Mouse (Mus musculus): Measurements from ENCODE around the gene Copz1. TPM values are rescaled to one million over a fixed set of nuclear protein-coding genes. Genes with fewer than 3 reads are reported as not detected.

Gene Copz1
- total RNA-seq, 1 experiment from 2014 or later, result 59.5 TPM

DNA sequence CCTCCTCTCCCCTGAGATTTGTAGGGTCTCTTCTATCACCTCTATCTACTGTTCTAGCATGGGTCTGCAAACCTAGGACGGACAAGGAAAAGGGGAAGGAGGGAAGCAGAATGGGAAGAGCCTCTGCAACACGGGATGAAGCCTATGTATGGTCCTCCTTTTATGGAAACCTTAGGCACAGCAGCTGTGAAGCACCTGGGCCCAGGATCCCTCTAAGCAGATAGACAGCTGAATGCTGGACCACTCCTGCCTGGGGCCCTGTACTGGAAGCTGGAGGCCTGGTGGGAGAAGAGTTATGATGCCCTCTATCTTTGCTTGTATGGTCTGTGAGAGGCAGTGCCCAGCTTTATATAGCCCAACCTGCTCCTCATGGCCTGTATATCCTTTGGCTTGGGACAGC is 28.0 kb downstream of the Copz1 start:
- no peak for ATAC-seq (replicated peaks in 1 of 2; ENCODE audit: insufficient read depth in 1 of 2, low FRiP score in 2 of 2, low TSS enrichment in 1 of 2, low read depth in 1 of 2, poor library complexity in 2 of 2, severe bottlenecking in 2 of 2)

DNA sequence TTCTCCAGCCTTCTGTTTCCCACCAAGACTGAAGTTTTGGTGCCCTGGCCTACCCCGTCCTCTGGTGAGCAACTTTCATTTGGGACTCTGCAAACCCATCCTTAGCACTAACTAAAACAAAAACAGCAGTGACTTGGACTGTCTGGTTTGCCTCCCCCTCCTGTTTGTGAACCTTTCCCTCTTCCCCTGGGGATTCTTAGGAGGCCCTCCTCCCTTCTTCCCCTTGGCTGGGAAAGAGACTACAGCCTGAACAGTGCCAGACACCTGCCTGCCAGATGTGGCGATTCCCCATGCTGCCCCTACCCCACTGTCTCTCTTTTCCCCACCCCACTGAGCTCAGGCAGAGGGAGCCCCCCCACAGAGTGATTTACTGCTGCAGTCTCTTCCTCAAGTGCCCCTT is 28.5 kb downstream of the Copz1 start:
- no peak for ATAC-seq (replicated peaks in 1 of 2; ENCODE audit: insufficient read depth in 1 of 2, low FRiP score in 2 of 2, low TSS enrichment in 1 of 2, low read depth in 1 of 2, poor library complexity in 2 of 2, severe bottlenecking in 2 of 2)

DNA sequence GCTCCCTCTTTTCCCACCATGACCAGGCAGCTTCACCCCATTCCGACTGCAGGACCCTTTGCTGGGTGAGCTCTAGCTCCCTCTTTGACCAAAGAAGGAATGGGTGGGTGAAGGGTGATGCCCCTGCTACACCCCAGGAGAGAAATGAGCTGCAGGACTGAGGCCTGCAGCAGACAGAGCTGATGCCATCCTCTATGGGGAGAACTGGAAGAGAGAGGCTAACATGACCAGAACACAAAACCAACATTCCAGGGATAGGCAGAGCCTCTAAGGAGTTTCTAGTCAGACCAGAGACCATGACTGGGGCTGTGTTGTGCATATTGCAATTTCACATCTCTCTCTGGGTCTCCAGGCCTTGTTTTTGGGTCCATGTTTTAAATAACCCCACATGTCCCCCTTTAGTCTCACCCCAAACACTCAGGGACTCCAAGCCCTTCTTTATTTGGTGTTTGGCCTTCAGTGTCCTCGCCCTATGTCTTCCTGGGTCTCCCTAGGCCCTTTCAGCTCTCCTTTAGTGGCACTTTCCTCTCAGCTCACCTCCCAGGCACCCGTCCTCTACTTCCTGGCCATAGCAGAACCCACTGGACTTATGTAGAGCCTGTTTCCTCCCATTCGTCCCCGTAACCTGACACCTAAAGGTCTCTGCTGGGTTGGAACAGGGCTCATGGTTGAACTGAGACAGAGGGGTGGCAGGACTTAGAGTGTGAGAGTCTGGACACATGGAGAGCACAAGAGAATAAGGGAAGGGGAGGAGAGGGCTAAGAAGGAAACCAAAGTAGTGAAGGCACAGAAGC is 29.2 kb downstream of the Copz1 start:
- ATAC-seq (replicated peaks in 1 of 2; ENCODE audit: insufficient read depth in 1 of 2, low FRiP score in 2 of 2, low TSS enrichment in 1 of 2, low read depth in 1 of 2, poor library complexity in 2 of 2, severe bottlenecking in 2 of 2), result no peak

DNA sequence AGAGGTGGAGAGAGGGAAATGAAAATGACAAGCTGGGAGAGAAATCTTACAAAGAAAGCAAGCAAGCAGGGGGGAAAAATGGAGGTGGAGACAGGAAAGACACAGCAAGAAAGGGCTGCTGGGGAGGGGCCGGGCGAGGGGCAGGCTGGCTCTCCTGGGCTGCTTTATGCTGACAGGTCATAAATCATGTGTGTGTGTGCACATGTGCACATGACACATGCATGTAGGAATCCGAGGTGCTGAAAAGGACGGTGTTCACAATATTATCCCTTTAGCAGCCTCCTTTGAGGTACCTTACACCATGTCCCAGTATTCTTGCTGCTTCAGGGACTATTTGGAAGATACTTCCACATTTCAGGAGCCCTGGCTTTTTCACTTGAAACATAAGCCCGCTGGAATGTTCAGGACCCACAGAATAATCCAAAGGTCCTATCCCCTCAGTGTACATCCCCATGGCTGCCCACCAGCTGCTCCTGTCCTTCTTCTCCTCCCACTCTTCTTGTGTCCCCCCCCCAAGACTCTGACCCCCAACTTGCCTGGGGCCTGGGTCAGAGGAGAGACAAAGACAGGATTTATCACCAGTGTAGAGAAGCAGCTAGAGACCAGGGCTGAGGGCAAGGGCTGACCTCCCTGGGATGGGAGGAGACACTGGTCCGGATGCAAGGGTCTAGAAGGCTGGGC is 30.0 kb downstream of the Copz1 start:
- no peak for ATAC-seq (replicated peaks in 1 of 2; ENCODE audit: insufficient read depth in 1 of 2, low FRiP score in 2 of 2, low TSS enrichment in 1 of 2, low read depth in 1 of 2, poor library complexity in 2 of 2, severe bottlenecking in 2 of 2)

DNA sequence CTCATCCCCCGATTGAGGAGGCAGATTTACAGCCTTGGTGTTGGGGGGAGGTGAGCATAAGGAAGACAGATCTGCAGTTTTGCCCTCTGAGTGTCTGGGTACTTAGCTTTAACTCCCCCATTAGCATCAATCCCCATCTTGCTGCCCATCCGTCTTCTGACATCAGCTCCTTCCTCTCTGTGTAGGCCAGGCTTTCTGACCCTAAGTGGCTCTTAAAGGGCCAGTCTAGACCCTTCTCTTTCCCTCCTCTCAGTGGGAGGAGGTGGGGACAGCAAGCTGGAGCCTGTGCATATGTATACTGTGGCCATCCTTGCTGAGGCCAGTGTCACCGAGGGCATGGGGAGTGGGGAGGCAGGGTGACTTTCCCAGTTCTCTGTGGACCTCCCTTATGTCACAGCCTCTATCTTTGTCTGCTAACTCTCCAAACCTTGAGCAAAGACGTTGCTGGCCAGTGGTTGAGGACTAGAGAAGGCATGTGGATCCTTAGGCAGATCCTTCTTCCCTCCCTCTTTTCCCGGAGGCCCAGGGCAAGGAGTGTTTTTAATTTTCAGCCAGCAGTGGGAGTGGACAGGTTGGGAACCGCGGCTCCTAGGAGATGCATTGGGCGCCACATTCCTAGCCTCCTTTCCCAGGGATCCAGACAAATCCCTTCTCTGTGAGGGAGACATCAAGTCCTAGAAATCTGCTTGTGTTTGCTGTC is 31.6 kb downstream of the Copz1 start:
- no peak for ATAC-seq (replicated peaks in 1 of 2; ENCODE audit: insufficient read depth in 1 of 2, low FRiP score in 2 of 2, low TSS enrichment in 1 of 2, low read depth in 1 of 2, poor library complexity in 2 of 2, severe bottlenecking in 2 of 2)

DNA sequence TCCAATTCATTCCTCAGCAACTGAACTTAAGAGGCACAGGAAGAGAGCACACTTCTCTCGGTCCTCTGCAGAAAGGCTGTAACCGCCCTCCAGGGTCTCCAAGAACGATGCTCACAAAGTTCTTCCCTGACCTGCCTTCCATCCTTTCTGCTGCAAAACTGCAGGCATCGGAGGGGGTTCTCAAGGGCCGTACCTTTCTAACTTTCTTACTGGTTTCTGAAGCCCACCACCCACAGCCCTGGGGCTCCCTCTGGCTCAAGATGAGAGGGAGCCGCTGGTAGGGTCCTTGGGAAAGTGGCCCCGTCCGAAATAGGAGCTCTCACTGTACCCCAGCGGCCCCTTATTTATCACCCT is 32.1 kb downstream of the Copz1 start:
- no peak for ATAC-seq (replicated peaks in 1 of 2; ENCODE audit: insufficient read depth in 1 of 2, low FRiP score in 2 of 2, low TSS enrichment in 1 of 2, low read depth in 1 of 2, poor library complexity in 2 of 2, severe bottlenecking in 2 of 2)

DNA sequence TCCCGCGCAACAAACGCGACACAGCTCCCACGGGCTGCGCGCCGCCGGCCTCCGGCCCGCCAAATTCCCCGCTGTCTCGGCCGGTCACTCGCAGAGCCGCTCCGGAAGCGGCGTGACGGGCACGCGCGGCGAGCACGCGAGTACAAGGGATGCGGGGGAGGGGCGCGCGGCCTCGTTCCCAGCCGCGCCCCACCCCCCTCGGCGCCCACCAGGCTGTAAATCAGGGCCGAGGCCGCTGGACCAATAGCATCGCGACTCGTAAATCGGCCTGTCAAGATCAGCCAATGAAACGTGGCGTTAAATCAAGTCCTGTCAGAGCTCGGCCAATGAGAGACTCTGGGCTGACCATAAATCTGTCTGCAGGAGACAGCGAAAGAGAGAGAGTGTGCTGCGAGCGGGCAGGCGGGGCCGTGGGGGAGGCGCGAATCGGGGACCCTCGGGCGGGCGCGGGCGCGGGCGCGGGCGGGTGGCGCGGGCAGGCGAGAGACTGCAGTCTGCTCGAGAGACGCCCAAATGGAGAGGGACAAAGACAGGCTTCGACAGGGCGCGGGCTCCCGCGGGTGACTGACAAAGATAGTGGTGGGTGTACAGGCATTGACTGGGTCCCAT is 32.7 kb downstream of the Copz1 start:
- peak; percentile 71 to 84 for ATAC-seq (replicated peaks in 1 of 2; ENCODE audit: insufficient read depth in 1 of 2, low FRiP score in 2 of 2, low TSS enrichment in 1 of 2, low read depth in 1 of 2, poor library complexity in 2 of 2, severe bottlenecking in 2 of 2)

DNA sequence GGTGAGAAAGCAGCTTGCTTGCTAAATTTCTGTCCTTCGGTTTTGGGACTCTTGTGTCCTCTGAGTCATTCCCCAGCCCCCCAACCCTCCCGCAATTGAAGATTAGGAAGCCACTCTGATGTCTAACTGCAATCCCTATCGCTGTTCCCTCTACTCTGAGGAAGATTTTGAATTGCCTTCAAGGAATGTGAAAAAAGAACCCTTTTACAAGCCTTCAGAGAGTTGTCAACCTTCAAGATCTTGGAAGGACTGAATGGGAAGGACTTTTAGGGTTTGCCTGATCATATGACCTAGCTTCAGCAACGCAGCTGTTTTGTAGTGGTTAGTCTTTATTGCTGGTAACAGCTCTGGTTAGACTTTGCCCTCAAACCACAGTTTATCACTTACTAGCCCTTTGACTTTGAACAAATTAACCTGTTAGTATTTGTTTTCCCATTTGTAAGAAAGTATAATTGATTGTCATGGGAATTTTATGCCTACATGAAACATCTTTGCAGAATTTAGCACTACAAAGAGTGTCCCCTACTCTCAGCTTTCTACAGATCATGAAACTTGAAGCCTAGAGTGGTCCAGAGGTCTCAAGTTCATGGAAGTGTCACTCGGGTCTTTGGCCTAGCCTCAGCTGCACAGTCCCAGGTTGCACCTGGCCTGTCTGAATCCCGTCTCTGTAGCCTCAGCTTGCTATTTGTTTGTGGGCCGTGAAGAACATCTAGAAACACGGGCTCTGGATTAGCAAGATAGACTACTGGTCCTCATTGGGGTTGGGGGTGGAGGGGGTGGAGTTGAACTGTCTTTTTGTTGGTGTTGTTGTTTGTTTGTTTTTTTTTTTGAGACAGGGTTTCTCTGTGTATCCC is 33.5 kb downstream of the Copz1 start:
- ATAC-seq (replicated peaks in 1 of 2; ENCODE audit: insufficient read depth in 1 of 2, low FRiP score in 2 of 2, low TSS enrichment in 1 of 2, low read depth in 1 of 2, poor library complexity in 2 of 2, severe bottlenecking in 2 of 2), result no peak

DNA sequence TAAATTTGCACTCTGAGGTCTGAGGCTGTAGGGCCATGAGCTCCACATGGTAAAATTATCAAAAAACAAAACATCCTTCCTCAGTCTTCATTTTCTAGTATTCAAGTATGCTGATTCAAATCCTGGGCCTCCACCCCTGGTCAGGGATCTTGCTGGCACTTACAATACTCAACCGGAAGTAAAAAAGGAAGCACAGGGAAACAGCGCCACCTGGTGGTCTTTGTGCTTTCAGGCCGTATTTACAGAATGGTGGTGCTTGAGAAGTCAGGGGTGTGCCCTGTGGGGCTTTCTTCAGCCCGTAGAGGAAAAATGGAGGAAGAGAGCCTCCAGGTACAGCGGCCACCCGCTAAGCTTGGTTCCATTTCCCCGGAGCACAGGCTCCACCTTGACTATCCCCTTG is 34.6 kb downstream of the Copz1 start:
- peak; percentile 39 to 54 for ATAC-seq (replicated peaks in 1 of 2; ENCODE audit: insufficient read depth in 1 of 2, low FRiP score in 2 of 2, low TSS enrichment in 1 of 2, low read depth in 1 of 2, poor library complexity in 2 of 2, severe bottlenecking in 2 of 2)

DNA sequence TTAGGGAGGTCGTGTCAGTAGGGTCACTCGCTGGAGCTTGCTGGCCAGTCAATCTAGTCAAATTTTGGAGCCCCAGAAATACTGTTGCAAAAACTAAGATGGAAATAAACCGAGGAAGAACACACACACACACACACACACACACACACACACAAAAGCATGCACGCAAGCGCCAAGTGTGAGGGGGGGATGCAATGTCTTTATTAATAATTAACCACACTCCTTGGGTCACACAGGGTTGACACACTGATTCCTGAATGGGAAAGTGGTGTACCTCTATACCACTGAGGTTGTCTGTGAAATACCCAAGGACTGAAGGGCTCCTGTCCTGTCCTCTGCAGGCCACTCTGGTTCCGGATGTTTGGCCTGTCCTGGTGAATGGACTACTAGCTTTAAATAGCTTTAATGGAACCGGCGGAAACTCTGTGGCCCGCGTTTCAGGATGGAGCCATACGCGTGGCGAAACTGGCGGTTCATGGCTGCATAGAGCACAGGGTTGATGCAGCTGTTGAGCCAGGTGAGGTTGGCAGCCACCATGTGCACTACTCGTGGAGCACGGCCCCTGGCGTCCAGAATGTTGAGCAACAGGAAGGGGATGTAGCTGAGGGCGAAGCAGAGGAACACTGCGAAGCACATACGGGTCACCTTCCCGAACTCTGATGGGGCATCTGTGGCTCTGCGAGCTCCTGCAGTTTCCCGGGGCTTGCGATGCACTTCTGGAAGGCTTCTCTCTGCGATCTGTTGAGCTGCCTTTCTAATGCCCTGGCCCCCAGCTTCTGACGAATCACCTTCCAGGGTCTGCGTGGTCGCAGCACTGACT is 35.8 kb downstream of the Copz1 start:
- ATAC-seq (replicated peaks in 1 of 2; ENCODE audit: insufficient read depth in 1 of 2, low FRiP score in 2 of 2, low TSS enrichment in 1 of 2, low read depth in 1 of 2, poor library complexity in 2 of 2, severe bottlenecking in 2 of 2), result peak in 1 of 2 experiments; percentile 15; a peak in 1 of 4 replicates

DNA sequence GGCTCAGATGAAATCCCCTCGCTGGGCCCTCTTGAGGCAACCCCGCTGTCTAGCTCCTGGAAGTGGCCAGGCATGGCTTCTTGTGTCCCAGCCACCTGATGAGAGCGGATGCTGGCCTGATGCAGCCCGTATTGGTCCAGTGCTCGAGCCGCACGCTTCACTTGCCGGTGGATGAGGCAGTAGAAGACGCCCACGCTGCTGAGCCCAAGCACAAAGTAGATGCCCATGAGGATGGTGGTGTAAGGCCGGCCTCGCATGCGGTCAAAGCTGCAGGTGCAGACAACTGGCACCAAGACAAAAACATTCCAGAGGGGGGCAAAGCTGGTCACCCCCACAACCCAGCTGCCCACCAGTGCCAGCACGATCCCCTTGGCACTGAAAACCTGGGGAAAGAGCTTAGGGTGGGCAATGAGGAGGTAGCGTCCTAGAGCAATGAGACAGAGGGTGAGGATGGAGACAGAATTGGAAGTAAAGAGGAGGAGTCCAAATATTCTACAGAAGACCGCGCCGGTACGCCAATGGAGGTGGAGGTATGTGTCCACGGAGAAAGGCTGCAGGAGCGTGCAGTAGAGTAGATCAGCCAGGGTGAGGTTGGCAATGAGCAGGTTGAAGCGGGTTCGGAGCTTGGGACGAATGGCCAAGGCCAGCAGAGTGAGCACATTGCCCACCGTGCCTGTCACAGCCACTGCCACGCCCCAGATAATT is 36.5 kb downstream of the Copz1 start:
- ATAC-seq (replicated peaks in 1 of 2; ENCODE audit: insufficient read depth in 1 of 2, low FRiP score in 2 of 2, low TSS enrichment in 1 of 2, low read depth in 1 of 2, poor library complexity in 2 of 2, severe bottlenecking in 2 of 2), result no peak

DNA sequence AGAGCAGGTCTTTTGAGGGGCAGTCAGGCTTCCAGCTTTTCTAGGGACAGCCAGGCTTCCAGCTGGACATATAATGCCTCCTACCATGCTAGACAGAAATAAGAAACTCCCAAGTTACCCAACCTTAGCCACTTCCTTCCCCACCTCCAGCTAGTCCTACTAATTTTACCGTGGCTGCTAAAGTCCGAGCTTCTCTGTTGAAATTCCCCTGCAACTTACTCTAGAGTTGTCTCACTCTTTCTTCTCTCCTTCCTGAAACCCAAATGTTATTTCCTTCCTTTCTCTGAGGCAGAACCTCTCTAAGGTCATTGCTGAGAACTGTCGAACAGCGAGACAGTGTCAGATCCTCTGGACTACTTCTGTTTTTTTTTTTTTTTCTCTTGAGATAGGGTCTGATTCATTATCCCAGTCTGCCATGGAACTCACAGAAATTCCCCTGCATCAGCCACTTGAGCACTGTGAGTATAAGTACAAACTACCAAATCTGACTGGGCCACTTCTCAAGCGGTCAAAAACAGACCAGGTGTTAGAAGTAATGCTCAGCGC is 37.9 kb downstream of the Copz1 start, which contains the start of gene Gpr84:
TSS of gene Gpr84 (minus strand) at position 248 of the 546 bp plus-strand sequence.
- ATAC-seq (replicated peaks in 1 of 2; ENCODE audit: insufficient read depth in 1 of 2, low FRiP score in 2 of 2, low TSS enrichment in 1 of 2, low read depth in 1 of 2, poor library complexity in 2 of 2, severe bottlenecking in 2 of 2), result peak; percentile 11 to 13; a peak in 1 of 4 replicates

DNA sequence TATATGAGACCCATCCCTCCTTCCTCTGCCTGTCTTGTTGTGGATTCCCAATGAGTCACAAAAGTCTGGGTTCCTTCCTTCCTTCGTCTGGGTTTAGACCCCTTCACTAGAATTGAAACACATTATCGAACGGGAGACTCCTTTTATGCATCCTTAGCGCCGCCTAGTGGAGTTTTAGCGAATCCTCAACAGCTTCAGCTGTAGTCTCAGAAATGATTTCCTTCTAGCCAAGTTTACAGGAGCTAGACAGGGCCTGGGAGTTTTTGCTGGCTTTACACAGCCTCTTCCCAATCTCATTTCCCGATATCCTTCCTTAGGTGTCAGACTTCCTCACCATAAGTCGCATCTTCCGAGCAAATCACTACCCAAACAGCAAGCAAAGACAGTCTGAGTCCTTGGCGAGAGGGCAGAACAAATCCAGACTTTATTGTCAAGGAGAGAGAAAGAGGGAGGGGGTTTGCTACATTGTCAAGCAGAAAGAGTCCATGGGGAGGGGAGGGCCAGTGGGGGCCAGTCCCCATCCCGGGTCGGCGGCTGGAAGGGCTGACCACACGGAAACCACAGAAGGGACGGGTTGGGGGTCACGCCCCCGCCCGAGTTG is 41.1 kb downstream of the Copz1 start:
- 0 out of 4 replicates have a peak, but pooled peaks of 1 of the 2 experiments have one; percentile 38 for ATAC-seq (replicated peaks in 1 of 2; ENCODE audit: insufficient read depth in 1 of 2, low FRiP score in 2 of 2, low TSS enrichment in 1 of 2, low read depth in 1 of 2, poor library complexity in 2 of 2, severe bottlenecking in 2 of 2)

DNA sequence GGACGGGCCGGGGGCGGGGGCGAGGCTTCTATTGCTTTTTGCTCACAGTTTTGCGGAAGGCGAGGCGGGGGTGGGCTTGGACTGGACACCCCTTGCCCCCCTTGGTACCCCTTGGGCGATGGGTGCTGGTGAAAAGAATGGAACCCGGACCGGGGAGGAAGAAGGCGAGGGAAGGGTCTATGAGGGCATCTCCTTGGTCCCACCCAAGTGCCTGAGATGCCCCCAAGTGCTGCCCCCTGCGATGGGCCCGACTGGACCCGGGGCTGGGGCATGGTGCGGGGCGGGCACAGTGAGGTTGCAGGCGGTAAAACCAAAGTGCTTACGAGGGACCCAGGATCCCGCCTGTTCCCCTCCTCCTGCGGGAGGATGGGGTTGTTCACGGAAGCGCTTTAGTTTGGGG is 41.7 kb downstream of the Copz1 start:
- no peak for ATAC-seq (replicated peaks in 1 of 2; ENCODE audit: insufficient read depth in 1 of 2, low FRiP score in 2 of 2, low TSS enrichment in 1 of 2, low read depth in 1 of 2, poor library complexity in 2 of 2, severe bottlenecking in 2 of 2)

DNA sequence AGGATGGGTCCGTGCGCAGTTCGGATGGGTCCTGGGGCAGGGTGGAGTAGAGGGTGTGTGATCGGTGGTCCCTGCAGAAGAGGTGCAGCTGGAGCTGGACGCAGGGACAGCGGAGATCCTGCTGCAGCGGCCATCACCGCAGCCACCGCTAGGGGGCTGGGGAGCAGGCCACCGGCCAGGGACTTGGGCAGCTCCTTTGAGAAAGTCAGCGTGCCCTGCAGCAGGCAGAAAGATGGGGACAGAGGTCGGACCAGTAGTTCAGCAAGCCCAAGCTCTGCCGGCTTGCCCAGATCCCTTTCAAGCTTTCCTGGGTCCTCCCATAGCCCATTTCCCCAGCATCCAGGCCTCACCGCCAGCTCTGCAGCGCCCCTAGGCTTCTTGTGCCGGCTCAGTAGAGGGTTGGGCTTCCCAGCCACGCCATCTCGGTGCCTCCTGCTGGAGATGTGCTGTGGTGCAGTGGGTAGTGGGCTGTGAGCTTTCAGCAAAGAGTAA is 42.5 kb downstream of the Copz1 start:
- peak in 1 of 2 experiments; percentile 31; a peak in 1 of 4 replicates for ATAC-seq (replicated peaks in 1 of 2; ENCODE audit: insufficient read depth in 1 of 2, low FRiP score in 2 of 2, low TSS enrichment in 1 of 2, low read depth in 1 of 2, poor library complexity in 2 of 2, severe bottlenecking in 2 of 2)

All from hematopoietic stem cell, adult 5-6 weeks (primary cell).